Mouse (Mus musculus) right cerebral cortex, postnatal 10 days (tissue): ENCODE data around the gene Lrig3.

Experiments
- DNase-seq, 2 experiments: peaks; one replicate each; pipeline ENCODE4 v3.0.0; 2021; ENCODE audit warnings: low spot score in 2 of 2

The Lrig3 gene

DNA sequence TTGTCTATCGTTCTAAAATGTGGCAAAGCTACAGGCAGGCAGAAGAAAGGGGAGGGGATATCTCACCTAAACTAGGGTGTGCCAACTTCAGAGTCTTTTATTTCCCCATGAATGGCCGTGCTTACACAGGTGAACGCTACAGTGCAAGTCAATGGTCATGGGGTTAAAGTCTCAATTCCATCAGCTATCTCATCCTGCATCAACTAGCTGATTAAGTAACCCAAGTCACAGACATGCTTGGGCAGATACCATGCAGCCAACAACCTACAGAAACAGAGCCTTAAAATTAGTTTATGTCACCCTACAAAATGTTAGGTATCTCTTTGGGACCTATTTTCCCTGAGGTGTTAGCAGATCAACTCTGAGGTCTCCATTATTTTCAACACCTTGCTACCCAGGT is 1.3 kb upstream of the Lrig3 start:
- DNase-seq: no peak

GRCm38 (mm10) chr10:125966481-125967251 is 698 bp downstream of the Lrig3 start:
- DNase-seq: peak in 1 of 2 experiments; percentile 27

GRCm38 (mm10) chr10:125967436-125968160 is 1.6 kb downstream of the Lrig3 start:
- no peak for DNase-seq

DNA sequence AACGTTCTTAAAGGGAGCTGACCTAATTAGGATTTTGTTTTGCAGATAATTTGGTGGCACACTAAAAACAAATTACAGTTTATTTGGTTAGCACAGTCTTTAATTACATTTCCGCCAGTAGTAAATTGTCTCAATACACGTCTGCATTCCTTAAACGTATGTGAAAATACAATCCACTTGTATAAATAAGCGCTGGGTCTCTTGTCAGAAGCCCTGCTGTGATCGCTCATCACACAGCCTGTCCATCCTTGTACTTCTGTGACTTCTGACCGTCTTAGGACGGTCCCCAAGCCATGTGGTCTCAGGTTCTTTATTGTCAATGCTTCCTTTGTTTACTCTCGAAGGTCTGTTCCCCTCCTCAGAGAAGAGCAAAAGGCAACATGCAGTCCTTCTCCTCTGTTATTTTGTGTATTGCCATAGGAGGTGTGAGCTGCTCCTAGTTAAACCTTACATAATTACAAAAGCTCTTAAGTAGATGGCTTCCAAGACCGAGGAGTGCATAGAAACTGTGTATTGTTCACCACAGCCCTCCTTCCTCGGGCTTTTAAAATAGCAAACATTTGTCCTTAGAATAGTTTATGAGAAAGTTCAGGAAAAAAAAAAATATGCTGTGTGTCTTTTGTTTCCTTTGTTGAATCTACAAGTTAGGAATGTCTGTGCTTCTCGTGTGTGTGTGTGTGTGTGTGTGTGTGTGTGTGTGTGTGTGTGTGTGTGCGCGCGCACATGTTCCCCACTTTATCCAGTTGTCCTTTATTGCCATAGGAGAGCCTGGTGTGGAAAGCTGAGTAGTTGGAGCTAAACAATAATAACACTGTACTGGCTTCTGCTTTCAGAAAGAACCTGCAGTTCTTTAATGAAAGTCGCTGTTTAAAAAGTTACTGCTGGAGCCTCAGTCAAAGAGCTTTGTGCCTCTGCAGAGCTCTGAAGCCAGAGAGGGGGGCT is 2.5 kb downstream of the Lrig3 start:
- no peak for DNase-seq

DNA sequence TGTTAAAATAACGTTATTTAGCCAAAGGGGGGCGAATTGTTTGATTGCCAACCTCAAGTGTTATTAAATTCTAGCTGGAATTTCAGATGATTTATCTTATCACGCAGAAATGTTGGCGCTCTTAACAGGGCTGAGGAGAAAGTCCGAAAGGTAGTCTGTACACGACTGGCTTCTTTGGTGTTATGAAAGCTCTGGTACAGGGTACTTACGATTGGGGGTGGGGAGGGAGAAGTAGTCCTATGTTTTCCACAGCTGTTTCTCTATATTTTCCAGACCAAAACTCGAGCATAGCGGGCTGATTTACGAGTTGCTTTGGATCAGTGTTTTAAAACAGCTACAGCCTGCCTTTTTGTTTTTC is 3.1 kb downstream of the Lrig3 start:
- DNase-seq: no peak

DNA sequence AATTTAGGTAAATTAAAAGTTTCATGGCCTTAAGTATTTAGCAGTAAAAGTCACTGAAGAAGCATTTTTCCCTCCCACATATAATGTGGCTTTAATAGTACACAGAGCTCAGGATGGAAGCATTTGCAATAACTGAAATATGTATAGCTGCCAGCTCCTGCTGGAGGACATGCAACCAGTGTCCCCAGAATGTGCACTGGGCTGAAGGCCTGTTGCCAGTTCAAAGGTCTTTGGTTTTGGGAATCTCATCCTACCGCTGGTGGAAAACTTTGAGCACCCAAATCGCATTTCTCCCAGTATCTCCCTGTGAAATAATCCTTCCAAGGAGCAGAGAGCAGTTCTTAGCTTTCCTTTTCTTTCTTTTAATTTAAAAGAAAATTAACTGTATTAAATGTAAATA is 4.1 kb downstream of the Lrig3 start:
- no peak for DNase-seq

DNA sequence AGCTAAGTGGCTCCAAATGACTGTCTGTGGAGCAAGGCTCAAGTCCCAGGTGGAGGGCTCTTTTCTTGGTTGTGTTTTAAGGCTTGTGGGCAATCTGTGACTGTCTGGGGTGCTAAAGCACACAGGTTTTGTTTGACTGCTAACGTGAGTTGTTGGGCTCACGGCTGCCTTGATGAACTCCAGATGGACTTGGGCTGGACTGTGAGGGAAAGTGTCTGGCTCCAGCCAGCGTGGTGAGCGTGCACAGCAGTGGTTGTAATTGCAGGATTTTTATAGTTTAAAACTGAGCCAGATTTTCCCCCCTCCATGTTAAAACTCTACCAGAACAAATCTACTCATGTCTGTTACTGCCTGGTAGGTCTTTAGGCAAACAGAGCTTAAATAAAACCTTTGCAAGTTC is 4.5 kb downstream of the Lrig3 start:
- DNase-seq: no peak

DNA sequence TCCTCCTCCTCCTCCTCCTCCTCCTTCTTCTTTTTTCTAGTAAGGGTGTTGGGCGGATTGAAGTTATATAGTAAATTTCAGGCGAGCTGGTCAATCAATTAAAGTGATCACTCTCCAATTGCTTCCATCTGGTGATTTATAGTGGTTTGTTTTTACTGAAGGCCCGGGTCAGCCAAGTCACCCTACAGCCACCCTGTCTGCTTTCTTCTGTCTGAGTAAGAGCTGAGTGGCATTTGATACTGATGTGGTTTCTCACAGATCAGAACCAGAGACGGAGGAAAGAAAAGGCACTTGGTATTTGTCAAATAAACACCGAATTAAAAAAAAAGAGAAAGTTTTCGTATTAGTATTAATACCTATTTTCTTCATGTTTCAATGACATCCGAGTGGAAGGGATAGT is 7.8 kb downstream of the Lrig3 start:
- no peak for DNase-seq

GRCm38 (mm10) chr10:125981938-125982337 is 16.0 kb downstream of the Lrig3 start:
- no peak for DNase-seq

- no peak for DNase-seq
Observed at GRCm38 (mm10) chr10:125984473-125985035, 18.6 kb downstream of the Lrig3 start.

DNA sequence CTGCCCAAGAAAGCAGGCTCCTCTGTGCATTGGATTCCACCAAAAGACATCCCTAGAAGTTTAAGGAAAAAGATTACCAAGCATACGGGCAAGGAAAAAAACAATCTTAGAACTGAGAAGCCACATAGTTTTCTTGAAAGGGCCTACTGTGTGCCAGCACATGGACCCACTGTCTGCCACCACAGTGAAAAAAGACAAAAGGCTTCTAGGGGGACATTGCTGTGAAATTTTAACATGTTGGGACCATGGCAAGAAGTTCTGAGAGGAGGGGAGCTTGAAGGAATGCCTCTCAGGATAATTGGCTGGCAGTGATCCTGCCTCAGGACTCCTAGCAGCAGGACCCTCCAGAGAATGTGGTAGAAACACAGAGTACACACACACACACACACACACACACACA is 19.8 kb downstream of the Lrig3 start:
- no peak for DNase-seq

- DNase-seq: no peak
Observed at GRCm38 (mm10) chr10:125986443-125986842, 20.5 kb downstream of the Lrig3 start.

GRCm38 (mm10) chr10:125987307-125987706 is 21.3 kb downstream of the Lrig3 start:
- no peak for DNase-seq

DNA sequence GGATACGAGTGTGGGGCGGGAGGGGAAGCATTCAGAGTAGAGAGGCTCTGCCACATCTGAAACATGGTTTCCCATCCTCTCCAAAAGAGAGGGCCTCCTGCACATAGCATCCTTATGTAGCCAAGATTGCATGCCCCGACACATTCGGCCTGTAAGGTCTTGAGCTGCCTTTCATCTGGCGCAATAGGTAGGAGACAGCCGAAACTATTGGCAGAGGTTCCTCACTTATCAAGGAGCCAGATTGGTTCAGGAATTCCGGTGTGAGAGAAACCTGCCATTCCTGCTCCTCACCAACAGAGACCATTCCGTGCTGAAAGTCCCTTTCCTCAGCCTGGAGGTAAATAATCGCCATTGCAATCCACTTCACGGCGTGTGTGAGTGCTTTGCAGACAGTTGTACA is 22.1 kb downstream of the Lrig3 start:
- no peak for DNase-seq

- no peak for DNase-seq
Observed at GRCm38 (mm10) chr10:125989890-125990289, 23.9 kb downstream of the Lrig3 start.

DNA sequence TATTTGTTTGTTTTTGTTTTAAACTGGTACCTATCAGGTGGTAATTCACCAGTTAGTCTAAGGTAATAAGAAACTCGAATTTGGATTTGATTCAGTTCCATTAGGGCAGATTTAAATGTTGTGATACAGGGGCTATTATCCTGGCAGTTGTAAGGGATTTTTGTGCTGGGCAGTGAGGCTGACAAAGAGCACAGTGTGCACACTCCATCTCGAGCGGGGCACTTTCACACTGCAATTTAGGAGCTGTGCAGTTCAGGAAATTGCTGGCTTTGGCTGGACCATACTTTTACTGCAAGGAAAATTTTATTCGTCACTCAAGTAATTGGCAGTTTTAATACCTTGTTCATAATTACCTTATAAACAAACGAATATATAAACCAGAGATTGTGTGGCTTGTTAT is 24.4 kb downstream of the Lrig3 start:
- no peak for DNase-seq

DNA sequence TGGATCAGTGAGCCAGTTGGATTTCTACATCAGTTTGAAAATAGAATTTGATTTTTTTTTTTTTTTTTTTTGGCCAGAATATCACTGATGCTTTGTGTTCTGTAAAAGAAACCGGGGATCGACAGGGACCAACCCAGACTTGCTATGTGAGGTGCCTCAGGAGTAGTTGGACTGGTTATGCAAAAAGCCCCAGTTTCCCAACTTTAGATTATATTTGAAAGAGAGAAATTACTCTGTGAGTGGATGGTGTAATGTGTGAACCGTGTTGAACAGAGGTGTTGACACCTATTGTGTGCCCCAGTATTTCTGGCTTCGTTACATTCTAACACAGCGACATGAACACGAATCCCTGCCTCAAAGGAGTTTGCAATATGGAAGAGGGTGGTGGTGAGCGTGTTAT is 25.9 kb downstream of the Lrig3 start:
- no peak for DNase-seq

GRCm38 (mm10) chr10:125994855-125995254 is 28.9 kb downstream of the Lrig3 start:
- no peak for DNase-seq

GRCm38 (mm10) chr10:125995701-125996100 is 29.7 kb downstream of the Lrig3 start:
- DNase-seq: no peak

- DNase-seq: peak; percentile 64 to 65
Observed at GRCm38 (mm10) chr10:125996989-125997388, 31.0 kb downstream of the Lrig3 start.

DNA sequence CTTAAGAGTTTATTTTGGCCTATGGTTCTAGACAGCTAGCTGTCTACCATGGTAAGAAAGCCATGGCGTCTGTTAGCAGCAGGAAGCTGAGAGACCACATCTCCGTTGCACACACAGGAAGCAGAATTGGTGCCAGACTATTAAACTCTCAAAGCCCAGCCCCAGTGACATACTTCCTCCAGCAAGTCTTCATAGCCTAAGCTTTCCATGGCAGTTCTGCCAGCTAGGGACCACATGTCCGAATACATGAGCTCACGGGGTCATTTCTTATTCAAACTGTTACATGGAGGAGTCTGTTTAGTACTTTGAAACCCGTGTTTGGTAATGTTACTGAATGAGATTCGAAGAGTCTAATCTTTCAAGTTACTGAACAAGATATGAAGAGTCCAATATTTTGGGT is 33.6 kb downstream of the Lrig3 start:
- DNase-seq: no peak

DNA sequence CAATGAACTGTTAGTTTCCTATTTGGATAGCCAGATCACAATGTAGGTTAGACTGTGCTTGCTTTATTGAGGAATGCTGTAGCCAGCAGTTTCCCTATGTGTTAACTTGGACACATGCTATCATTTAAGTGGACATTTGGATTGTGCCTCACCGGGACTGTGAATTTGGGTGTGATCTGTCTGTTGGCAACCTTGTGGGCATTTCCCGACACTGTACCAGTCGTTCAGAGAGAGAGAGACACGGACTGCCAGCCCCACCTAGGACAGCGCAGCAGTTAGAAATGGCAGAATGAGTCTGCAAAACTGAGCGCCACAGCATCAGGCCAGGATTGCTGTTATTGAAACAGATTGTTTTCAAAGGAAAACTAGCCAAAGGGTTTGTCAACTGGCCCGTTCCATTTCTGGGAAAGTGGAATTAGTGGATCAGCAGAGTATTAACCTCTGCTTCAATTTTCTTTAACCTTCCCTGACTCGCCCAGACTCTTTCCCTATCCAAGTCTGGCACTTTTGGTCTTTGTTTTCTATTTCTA is 35.0 kb downstream of the Lrig3 start:
- DNase-seq: no peak
